Mouse (Mus musculus): ENCODE measurements around the gene Pigu. TPM values are rescaled to one million over a fixed set of nuclear protein-coding genes. Genes with fewer than 3 reads are reported as not detected.

Gene Pigu
- polyA plus RNA-seq, 1 experiment from 2014 or later = 67.1 TPM

- no peak overlapping the region for H3K4me3 ChIP-seq (ENCODE audit: inconsistent target)
- H3K27ac ChIP-seq = no peak overlapping the region
- no peaks in the 10 kb centered on the region for H3K79me2 ChIP-seq (ENCODE audit: inconsistent target)
- no peaks in the 10 kb centered on the region for H3K36me3 ChIP-seq (ENCODE audit: inconsistent target)
- 100% methylated on average over 4 of the region's 5 CpGs for WGBS (ENCODE audit: missing documents)
These were observed 90.3 kb downstream of the Pigu start for GRCm38 (mm10) chr2:155266896-155267295.

GRCm38 (mm10) chr2:155265526-155265925, 91.7 kb downstream of the Pigu start:
- WGBS (ENCODE audit: missing documents) = 94% methylated on average over 6 of the region's 6 CpGs
- Histone ChIP-seq H3K79me2 (ENCODE audit: inconsistent target) (no peaks in the 10 kb centered on the region), H3K4me3 (ENCODE audit: inconsistent target) (no peak overlapping the region), H3K27ac (no peak overlapping the region), H3K36me3 (ENCODE audit: inconsistent target) (no peaks in the 10 kb centered on the region)

DNA sequence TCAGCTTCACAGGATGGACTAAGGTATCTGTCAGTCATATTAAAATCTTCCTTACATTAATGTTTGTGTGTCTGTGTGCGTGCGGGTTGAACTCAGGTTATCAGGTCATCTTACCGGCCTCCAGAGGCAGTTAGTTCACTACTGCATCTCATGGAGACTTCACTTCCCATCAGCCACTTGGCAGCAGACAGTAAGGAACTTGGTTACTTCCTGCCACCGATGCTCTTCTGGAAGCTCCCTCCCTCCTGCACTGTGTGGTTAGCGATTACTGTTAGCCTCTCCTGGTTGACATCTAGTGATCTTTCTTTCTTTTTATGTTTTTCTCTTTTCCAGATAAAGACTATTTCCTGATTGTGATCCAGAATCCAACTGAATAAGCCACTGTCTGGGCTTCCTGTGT, 107.6 kb downstream of the Pigu start:
- Histone ChIP-seq H3K36me3 (ENCODE audit: inconsistent target) (peaks cover 68% of the 10 kb centered on the region), H3K27ac (no peak overlapping the region), H3K4me3 (ENCODE audit: inconsistent target) (no peak overlapping the region), H3K79me2 (ENCODE audit: inconsistent target) (no peaks in the 10 kb centered on the region; the same call in 1 of the 2 replicates)
- WGBS (ENCODE audit: missing documents) = 72% methylated on average over 5 of the region's 5 CpGs

DNA sequence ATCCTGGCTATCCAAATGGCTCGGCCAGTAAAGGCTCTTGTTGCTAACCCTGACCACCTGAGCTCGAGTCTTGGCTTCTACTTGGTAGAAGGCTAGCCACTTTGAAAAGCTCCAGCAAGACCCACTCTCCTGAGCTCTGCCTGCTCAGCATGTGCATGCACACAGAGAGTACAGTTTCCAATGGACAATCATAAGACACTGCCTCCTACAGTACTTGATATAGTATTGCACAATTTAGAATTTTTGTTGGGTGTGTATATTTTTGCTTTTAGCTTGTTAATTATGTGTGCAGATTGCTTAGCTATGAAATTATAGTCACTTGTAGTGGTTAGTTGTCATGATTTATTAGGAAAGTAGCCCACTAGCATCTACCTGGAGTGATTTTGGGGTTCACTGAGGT, 108.5 kb downstream of the Pigu start:
- 86% methylated on average over 2 of the region's 2 CpGs for WGBS (ENCODE audit: missing documents)
- peaks cover 77% of the 10 kb centered on the region for H3K36me3 ChIP-seq (ENCODE audit: inconsistent target)
- H3K27ac ChIP-seq = no peak overlapping the region
- H3K4me3 ChIP-seq (ENCODE audit: inconsistent target) = no peak overlapping the region
- no peaks in the 10 kb centered on the region; the same call in 1 of the 2 replicates for H3K79me2 ChIP-seq (ENCODE audit: inconsistent target)

DNA sequence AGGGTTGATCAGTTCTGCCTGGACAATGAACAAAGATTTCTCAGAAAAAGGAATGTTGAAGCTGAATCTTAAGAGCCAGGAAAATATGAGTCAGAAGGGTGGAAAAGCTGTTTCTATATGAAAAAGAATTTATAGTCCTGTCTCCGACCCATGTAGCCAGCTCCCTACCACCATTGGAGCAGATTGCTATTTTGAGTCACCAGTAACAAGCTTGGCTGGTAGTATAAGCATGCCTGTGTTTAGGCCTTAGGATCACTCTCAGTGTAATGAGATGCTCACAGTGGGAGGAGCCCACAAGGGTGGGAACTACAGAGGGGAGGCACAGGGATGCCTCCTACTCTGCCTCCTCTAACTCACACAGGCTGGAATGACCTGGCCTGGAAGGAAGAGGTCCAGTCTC, 109.0 kb downstream of the Pigu start:
- Histone ChIP-seq H3K36me3 (ENCODE audit: inconsistent target) (peaks cover 82% of the 10 kb centered on the region), H3K4me3 (ENCODE audit: inconsistent target) (no peak overlapping the region), H3K27ac (no peak overlapping the region)

DNA sequence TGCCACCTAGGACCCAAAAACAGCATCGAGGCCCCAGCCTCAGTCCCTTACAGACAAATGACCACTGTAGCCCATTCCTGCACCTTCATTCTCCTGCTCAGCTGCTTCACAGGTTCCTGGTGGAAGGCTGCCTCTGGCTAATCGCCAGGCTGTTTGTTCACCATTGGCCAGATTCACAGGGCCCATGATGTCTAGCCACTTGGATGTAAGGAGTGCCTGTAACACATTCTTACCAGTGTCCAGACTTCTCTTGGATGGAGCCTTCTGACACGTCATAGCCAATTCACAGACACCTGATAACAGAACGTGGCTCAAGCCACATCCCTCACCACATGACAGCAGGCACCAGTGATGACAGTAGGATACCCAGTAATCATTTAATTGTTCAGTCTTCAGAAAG, 111.0 kb downstream of the Pigu start:
- H3K36me3 ChIP-seq (ENCODE audit: inconsistent target) = peaks cover 86% of the 10 kb centered on the region
- WGBS (ENCODE audit: missing documents) = 89% methylated on average over 4 of the region's 4 CpGs
- no peak overlapping the region for H3K4me3 ChIP-seq (ENCODE audit: inconsistent target)
- H3K27ac ChIP-seq = no peak overlapping the region
- peaks cover 16% of the 10 kb centered on the region for H3K79me2 ChIP-seq (ENCODE audit: inconsistent target)

More for the DNA sequence above, 109.0 kb downstream of the Pigu start:
- 100% methylated on average over 1 of the region's 1 CpGs for WGBS (ENCODE audit: missing documents)
- H3K79me2 ChIP-seq (ENCODE audit: inconsistent target) = no peaks in the 10 kb centered on the region; the same call in 1 of the 2 replicates

- 93% methylated on average over 7 of the region's 7 CpGs for WGBS (ENCODE audit: missing documents)
- no peak overlapping the region for H3K27ac ChIP-seq
These were observed 114.9 kb downstream of the Pigu start for GRCm38 (mm10) chr2:155242296-155242855.

GRCm38 (mm10) chr2:155240915-155241314, 116.3 kb downstream of the Pigu start:
- H3K79me2 ChIP-seq (ENCODE audit: inconsistent target) = peaks cover 63% of the 10 kb centered on the region
- WGBS (ENCODE audit: missing documents) = 90% methylated on average over 4 of the region's 4 CpGs
- H3K36me3 ChIP-seq (ENCODE audit: inconsistent target) = peaks cover 38% of the 10 kb centered on the region
- H3K4me3 ChIP-seq (ENCODE audit: inconsistent target) = no peak overlapping the region
- no peak overlapping the region for H3K27ac ChIP-seq

More at GRCm38 (mm10) chr2:155242296-155242855, 114.9 kb downstream of the Pigu start:
- Histone ChIP-seq H3K4me3 (ENCODE audit: inconsistent target) (no peak overlapping the region), H3K36me3 (ENCODE audit: inconsistent target) (peaks cover 50% of the 10 kb centered on the region), H3K79me2 (ENCODE audit: inconsistent target) (peaks cover 54% of the 10 kb centered on the region)

DNA sequence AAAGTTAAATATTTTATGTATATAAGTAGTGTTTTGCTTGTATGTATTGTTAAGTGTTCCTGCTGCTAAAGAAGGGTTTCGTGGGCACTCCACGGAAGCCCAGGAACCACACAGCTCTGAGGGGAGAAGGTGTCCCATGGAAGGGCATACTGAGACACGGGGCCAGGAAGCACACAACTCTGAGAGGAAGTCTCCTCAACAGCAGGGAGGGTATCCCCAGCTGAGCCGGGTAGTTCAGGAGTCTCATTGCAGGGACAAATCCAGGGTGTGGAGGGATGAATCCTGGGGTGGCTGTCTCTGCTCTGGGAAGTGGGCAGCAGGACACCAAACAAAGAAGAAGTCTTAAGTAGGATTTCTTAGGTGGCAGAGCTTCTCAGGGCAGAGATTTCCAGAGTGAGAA, 120.0 kb downstream of the Pigu start:
- Histone ChIP-seq H3K27ac (peak overlapping the region; percentile 67), H3K79me2 (ENCODE audit: inconsistent target) (peaks cover 57% of the 10 kb centered on the region), H3K36me3 (ENCODE audit: inconsistent target) (peaks cover 2% of the 10 kb centered on the region; the same call in 1 of the 2 replicates), H3K4me3 (ENCODE audit: inconsistent target) (peak overlapping the region; percentile 94)
- WGBS (ENCODE audit: missing documents) = 4% methylated on average over 4 of the region's 4 CpGs

GRCm38 (mm10) chr2:155236362-155236992, 120.8 kb downstream of the Pigu start, which contains the start of gene Dynlrb1:
Dynlrb1 (plus strand) TSS chr2:155236533.
- Histone ChIP-seq H3K36me3 (ENCODE audit: inconsistent target) (no peaks in the 10 kb centered on the region), H3K27ac (peak within 1 kb of the TSS; percentile 67), H3K79me2 (ENCODE audit: inconsistent target) (peaks cover 49% of the 10 kb centered on the region), H3K4me3 (ENCODE audit: inconsistent target) (peak within 1 kb of the TSS; percentile 94)
- WGBS (ENCODE audit: missing documents) = 0% methylated on average over 49 of the region's 50 CpGs

DNA sequence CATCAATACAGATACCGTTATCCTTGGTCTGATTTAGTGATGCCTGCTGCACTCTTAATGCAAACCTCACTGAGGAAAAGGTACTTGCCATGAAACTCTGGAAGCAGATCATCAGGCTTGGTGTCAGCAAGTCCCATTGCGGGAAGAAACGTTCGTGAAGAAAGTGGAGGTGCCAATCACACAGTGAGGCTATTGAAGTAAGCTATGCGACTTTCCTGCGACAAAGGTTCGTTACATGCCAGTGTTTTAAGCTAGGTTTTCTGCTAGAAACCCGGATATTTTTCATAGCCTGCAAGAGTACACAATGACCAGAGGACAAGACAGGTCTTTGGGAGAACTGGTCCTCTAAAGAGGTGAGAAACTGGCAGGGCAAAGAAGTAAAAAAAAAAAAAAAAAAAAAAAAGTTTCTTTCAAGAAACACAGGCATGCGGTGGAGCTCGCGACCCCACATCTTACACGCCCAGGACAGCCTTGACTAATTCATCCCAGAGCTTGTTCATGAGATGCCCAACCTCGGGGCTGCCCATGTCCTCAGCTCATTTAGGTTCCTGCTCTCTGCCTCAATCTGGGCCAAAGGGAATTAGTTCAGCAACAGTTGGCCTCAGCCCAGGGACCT, 121.4 kb downstream of the Pigu start:
- no peaks in the 10 kb centered on the region for H3K36me3 ChIP-seq (ENCODE audit: inconsistent target)
- peak overlapping the region; percentile 39 for H3K27ac ChIP-seq
- H3K4me3 ChIP-seq (ENCODE audit: inconsistent target) = peak overlapping the region; percentile 94
- WGBS (ENCODE audit: missing documents) = 10% methylated on average over 13 of the region's 13 CpGs
- peaks cover 43% of the 10 kb centered on the region for H3K79me2 ChIP-seq (ENCODE audit: inconsistent target)

Other genes starting within 250 kb of the Pigu start
- 32.1 to 44.3 TPM (median 34.9 TPM) in 3 replicates for gene Itch, start 223.9 kb downstream of the Pigu start, polyA plus RNA-seq (2018)
- gene Dynlrb1, start 120.9 kb downstream of the Pigu start, polyA plus RNA-seq (2018) = 226 to 667 TPM (median 283 TPM) in 3 replicates
- 10.1 to 33.5 TPM (median 21.2 TPM) in 3 replicates for gene Map1lc3a, start 81.1 kb downstream of the Pigu start, polyA plus RNA-seq (2018)
- gene Trp53inp2, start 23.6 kb upstream of the Pigu start, polyA plus RNA-seq (2018) = 38.4 to 62.3 TPM (median 55.4 TPM) in 3 replicates
- 24.8 to 43.9 TPM (median 29.8 TPM) in 3 replicates for gene Ncoa6, start 116.5 kb upstream of the Pigu start, polyA plus RNA-seq (2018)
- gene Acss2, start 160.5 kb upstream of the Pigu start, polyA plus RNA-seq (2018) = 2.5 to 12.9 TPM (median 4.1 TPM) in 3 replicates
- gene Ggt7, start 160.8 kb upstream of the Pigu start, polyA plus RNA-seq (2018) = not detected in 3 replicates
- 13.3 to 14.6 TPM (median 14.0 TPM) in 3 replicates for gene Gss, start 235.4 kb upstream of the Pigu start, polyA plus RNA-seq (2018)

Data from macrophage (primary cell).